Mouse (Mus musculus): Measurements from ENCODE around the gene Gpatch2.
A peak's percentile ranks its signal among the peaks of the same experiment; 100 is the strongest.

Gpatch2 gene

DNA sequence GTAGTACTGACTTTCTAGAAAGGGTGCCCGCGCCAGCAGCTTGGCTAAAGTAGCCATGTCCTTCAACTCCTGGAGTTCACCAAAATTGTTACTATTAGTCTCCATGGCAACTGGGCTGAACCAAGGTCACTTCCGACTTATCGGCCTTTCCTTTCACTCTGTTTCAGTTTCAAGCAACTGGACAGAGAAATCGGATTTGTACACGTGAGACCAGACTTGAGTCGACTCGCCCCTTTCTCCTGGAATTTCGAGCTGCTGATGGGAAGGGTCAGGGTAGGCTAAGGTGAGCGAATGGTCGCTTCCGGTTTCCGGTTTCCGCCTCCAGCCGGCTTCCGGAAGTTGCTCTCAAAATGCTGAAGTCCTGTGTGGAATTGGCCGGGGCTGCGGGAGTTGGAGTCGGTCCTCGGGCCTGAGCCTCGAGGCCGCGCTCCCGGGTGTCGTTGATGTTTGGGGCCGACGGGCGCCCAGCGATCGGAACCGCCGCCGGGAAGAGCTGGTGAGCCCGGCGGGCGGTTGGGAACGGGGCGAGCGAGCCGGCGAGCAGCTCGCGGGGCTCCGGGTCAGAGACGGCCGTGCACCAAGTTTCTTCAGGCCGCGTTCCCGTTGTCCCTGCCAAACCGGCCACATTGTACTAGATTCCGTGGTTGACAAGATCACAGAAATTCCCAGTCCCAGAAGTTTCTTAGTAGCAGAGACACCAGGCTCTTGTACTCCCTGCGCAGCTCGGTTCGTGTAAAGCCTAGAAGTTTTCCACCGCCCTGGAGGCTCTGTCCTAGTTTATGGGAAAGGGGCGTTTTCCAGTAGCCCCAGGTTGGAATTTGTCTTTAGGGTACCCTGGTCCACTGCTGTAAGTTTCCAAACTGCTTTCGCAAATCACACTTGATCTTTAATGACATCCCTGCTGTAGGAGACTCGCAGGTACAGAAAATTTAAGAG, at the start of gene Gpatch2, which contains the start of gene Spata17:
Gene Gpatch2, plus strand, starts transcription at position 328 of the 936 bp plus-strand sequence.
Gene Spata17, minus strand, starts transcription at position 285 of the 936 bp plus-strand sequence.
- DNase-seq (ENCODE audit: extremely low read depth, low read depth): peak; percentile 71

DNA sequence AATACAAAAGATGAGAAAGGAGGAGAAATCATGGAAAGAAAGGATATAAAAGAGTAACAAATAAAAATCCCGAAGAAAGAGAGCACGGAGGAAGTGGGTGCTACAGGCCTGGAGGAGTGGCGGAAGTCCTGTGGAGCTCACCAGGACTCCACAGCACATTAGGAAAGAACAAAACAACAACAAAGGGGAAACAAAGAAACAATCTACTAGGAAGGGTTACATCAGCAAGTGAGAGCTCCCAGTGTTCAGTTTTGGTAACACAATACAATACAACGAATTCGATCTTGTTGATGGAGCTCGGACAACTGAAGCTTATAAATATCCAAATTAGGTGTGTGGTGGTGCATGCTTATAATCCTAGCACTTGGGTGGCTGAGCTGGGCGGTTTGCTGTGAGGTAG, 45.7 kb upstream of the Gpatch2 start:
- no peak for DNase-seq (ENCODE audit: extremely low read depth, low read depth)

DNA sequence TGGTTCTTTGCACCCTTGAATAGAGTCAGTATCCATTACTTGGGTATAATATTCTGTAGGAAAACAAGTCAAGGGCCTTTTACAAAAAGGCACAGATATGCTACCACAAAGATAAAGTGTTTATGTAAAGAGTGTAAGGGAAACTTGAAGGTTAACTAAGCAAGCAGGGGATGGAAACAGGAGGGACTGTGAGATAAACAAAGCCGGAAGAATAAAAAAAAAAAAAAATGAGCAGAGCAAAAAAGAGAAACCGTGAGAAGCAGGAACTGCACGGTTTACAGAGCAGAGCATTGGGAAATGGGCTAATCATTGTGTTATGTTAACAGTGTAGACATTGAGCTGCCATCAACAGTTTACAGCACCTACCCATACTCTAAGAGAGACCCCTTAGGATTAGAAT, 44.9 kb upstream of the Gpatch2 start:
- DNase-seq (ENCODE audit: extremely low read depth, low read depth): peak; percentile 66

DNA sequence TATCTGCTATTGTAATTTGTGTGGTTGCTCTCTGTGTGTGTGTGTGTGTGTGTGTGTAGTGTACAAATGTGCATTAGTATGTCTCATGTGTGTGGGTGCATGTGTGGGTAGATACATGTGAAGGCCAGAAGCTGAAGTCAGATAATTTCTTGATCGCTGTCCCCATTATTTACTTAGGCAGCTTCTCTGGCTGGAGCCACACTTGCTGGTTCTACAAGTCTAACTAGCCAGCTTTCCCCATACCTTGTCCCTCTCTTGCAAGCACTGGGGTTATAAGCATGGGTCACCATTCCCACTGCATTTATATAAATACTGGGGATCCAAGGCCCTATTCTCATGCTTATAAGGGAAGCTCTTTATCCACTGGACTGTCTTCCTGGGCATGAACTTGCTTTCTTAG, 39.3 kb upstream of the Gpatch2 start:
- no peak for DNase-seq (ENCODE audit: extremely low read depth, low read depth)

DNA sequence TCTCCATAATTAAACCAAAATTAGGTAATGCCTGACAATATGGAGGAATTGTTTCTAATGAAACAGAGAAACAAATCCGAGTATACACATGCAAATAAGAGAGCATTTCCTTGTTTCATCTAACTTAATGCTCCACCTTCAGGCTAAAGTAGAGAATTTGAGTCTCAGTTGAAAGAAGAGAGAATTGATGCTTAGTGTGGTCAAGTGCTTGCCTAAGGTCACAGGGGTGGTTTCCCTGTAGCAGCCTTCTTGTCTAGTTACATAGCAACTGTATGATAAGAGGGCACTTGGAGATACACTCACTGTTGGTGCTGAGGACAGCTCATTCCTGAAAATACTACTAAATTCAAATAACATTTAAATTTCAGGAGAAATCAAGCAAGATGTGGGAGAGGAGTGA, 36.8 kb upstream of the Gpatch2 start:
- no peak for DNase-seq (ENCODE audit: extremely low read depth, low read depth)

GRCm38 (mm10) chr1:187205506-187205905, 9.8 kb upstream of the Gpatch2 start:
- no peak for DNase-seq (ENCODE audit: extremely low read depth, low read depth)

GRCm38 (mm10) chr1:187209496-187209895, 5.8 kb upstream of the Gpatch2 start:
- DNase-seq (ENCODE audit: extremely low read depth, low read depth): no peak

GRCm38 (mm10) chr1:187210736-187211135, 4.6 kb upstream of the Gpatch2 start:
- DNase-seq (ENCODE audit: extremely low read depth, low read depth): no peak

DNA sequence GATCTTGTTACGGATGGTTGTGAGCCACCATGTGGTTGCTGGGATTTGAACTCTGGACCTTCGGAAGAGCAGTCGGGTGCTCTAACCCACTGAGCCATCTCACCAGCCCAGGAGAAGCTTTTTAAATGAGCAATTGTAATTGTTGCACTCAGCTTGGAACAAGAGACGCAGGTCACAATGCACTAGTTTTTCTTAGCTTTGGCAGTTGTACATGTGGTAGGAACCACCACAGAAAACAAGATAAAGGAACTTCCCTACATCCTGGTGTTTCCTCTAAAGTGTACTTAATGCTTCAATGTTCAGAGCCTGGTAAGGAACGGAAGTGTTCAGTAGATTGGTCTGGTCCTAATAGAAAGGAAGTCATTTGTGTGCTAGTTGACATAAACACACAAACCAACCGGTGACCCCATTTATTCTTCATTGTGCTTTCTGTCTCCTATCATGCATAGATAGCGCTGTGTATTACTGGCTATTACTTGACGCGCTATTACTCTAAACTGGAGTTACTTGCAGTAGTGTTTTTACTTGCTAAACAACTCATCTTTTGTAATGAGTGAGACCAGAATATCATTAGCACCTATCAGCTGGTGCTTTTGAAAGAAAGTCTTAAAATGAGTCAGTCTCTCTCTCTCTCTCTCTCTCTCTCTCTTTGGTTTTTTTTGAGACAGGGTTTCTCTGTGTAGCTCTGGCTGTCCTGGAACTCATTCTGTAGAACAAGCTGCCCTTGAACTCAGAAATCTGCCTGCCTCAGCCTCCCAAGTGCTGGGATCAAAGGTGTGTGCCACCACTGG, 1.5 kb downstream of the Gpatch2 start:
- peak; percentile 86 for DNase-seq (ENCODE audit: extremely low read depth, low read depth)

- no peak for DNase-seq (ENCODE audit: extremely low read depth, low read depth)
Measured at GRCm38 (mm10) chr1:187220756-187221155, 5.4 kb downstream of the Gpatch2 start.

GRCm38 (mm10) chr1:187226328-187227025, 11.2 kb downstream of the Gpatch2 start:
- DNase-seq (ENCODE audit: extremely low read depth, low read depth): no peak

DNA sequence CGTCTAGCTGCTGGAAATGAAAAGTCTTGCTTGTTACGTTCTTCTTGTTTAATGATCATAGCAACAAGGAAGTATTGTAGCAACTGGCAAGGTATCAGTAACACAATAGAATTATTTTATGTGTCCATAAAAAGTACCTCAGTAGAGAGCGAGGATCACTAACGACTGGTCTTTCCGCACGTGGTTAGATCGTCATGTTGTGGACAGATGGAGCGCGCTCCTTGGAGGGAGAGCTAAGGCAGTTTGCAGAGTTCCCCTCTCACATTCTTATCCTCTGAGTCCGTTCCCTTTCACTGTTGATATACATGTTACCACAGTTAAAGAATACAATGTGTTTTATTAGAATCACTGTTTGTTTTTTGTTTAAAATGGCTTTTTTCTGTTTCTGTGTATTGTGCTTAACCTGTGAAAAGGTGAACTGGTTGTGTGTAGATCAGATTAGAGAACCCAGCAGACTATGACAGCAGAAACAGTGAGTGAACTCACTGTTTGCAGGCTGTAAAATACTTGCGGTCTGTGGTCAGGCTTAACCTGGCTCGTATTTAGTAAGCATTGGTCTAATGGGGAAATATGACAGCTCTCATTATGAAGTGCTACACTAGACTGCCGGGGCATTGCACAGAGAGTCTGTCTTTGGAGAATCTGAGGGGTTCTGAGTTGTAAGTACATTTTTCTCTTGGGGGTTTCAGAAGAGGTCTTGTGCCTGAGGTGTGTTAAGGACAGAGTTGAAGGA, 13.3 kb downstream of the Gpatch2 start:
- DNase-seq (ENCODE audit: extremely low read depth, low read depth): no peak

- DNase-seq (ENCODE audit: extremely low read depth, low read depth): no peak
Measured at GRCm38 (mm10) chr1:187230255-187230654, 14.9 kb downstream of the Gpatch2 start.

- DNase-seq (ENCODE audit: extremely low read depth, low read depth): no peak
Measured at GRCm38 (mm10) chr1:187232196-187232955, 17.1 kb downstream of the Gpatch2 start.

- DNase-seq (ENCODE audit: extremely low read depth, low read depth): no peak
Measured at GRCm38 (mm10) chr1:187232996-187233615, 17.8 kb downstream of the Gpatch2 start.

GRCm38 (mm10) chr1:187235161-187235560, 19.9 kb downstream of the Gpatch2 start:
- DNase-seq (ENCODE audit: extremely low read depth, low read depth): no peak

DNA sequence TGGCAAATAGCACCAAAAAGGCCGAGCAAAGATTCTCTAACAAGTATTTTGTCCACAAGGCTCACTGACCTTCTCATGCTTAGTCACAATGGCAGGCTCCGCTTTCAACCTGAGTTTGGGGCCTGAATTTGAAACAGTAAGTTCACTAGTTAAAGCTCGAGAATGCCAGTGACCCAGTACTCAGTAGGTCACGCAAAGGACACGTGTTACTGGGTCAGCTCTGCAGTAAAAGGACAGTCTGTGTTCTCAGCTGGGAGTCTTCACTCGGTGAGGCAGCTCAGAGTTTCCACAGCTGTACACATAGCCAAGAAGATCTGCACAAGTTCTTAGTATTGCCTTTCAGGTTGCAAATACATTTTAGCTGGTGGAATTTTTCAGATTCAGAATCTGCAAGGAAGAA, 21.0 kb downstream of the Gpatch2 start:
- no peak for DNase-seq (ENCODE audit: extremely low read depth, low read depth)

GRCm38 (mm10) chr1:187238061-187238460, 22.8 kb downstream of the Gpatch2 start:
- DNase-seq (ENCODE audit: extremely low read depth, low read depth): no peak

- no peak for DNase-seq (ENCODE audit: extremely low read depth, low read depth)
Measured at GRCm38 (mm10) chr1:187240304-187240703, 25.0 kb downstream of the Gpatch2 start.

- no peak for DNase-seq (ENCODE audit: extremely low read depth, low read depth)
Measured at GRCm38 (mm10) chr1:187241329-187241728, 26.0 kb downstream of the Gpatch2 start.

Data from MEL-GATA-1-ER (cell line).